Mouse (Mus musculus): ENCODE results near the gene Disp2. TPM values are rescaled to one million over a fixed set of nuclear protein-coding genes. Genes with fewer than 3 reads are reported as not detected.

Gene Disp2
- polyA plus RNA-seq, 1 experiment from 2014 or later, result 2.1 TPM

GRCm38 (mm10) chr2:118792259-118792613 is 12.7 kb downstream of the Disp2 start:
- Histone ChIP-seq H3K27ac (no peak overlapping the region), H3K9ac (no peak overlapping the region), H3K9me3 (replicated peaks) (no peaks in the 10 kb centered on the region), H3K27me3 (peaks cover 21% of the 10 kb centered on the region; the same call in 1 of the 2 replicates), H3K36me3 (no peaks in the 10 kb centered on the region), H3K4me1 (peaks cover 8% of the 10 kb centered on the region), H3K4me3 (replicated peaks) (no peak overlapping the region), H3K4me2 (no peak overlapping the region)
- ATAC-seq (replicated peaks; ENCODE audit: low FRiP score), result no peak
- 81% methylated on average over 4 of the region's 4 CpGs for WGBS

- no peak overlapping the region for H3K4me2 ChIP-seq
- H3K36me3 ChIP-seq, result no peaks in the 10 kb centered on the region
- no peak overlapping the region for H3K9ac ChIP-seq
- H3K4me3 ChIP-seq (replicated peaks), result no peak overlapping the region
- 83% methylated on average over 4 of the region's 4 CpGs for WGBS
- no peak for ATAC-seq (replicated peaks; ENCODE audit: low FRiP score)
- H3K27ac ChIP-seq, result no peak overlapping the region
- H3K9me3 ChIP-seq (replicated peaks), result no peaks in the 10 kb centered on the region
- peaks cover 8% of the 10 kb centered on the region for H3K4me1 ChIP-seq
- H3K27me3 ChIP-seq, result peaks cover 19% of the 10 kb centered on the region; the same call in 1 of the 2 replicates
Measured at GRCm38 (mm10) chr2:118793636-118794035, 14.1 kb downstream of the Disp2 start.

GRCm38 (mm10) chr2:118802542-118803118 is 23.1 kb downstream of the Disp2 start:
- H3K27me3 ChIP-seq, result peaks cover 11% of the 10 kb centered on the region; the same call in 1 of the 2 replicates
- H3K9me3 ChIP-seq (replicated peaks), result no peaks in the 10 kb centered on the region
- no peaks in the 10 kb centered on the region for H3K4me1 ChIP-seq
- no peak overlapping the region for H3K27ac ChIP-seq
- no peak overlapping the region for H3K9ac ChIP-seq
- no peak; the same call in 1 of the 2 replicates for ATAC-seq (replicated peaks; ENCODE audit: low FRiP score)
- H3K4me2 ChIP-seq, result no peak overlapping the region
- WGBS, result 71% methylated on average over 4 of the region's 4 CpGs
- no peak overlapping the region for H3K4me3 ChIP-seq (replicated peaks)
- no peaks in the 10 kb centered on the region for H3K36me3 ChIP-seq

- Histone ChIP-seq H3K27ac (no peak overlapping the region), H3K9me3 (replicated peaks) (no peaks in the 10 kb centered on the region), H3K4me3 (replicated peaks) (no peak overlapping the region), H3K27me3 (peaks cover 14% of the 10 kb centered on the region; the same call in 1 of the 2 replicates), H3K4me2 (no peak overlapping the region), H3K36me3 (no peaks in the 10 kb centered on the region), H3K9ac (no peak overlapping the region), H3K4me1 (no peaks in the 10 kb centered on the region)
- 75% methylated on average over 2 of the region's 2 CpGs for WGBS
- no peak for ATAC-seq (replicated peaks; ENCODE audit: low FRiP score)
Measured at GRCm38 (mm10) chr2:118804474-118804873, 25.0 kb downstream of the Disp2 start.

GRCm38 (mm10) chr2:118805137-118805536 is 25.6 kb downstream of the Disp2 start:
- WGBS, result 60% methylated on average over 3 of the region's 3 CpGs
- no peak for ATAC-seq (replicated peaks; ENCODE audit: low FRiP score)

GRCm38 (mm10) chr2:118805756-118806155 is 26.2 kb downstream of the Disp2 start:
- peaks cover 16% of the 10 kb centered on the region; the same call in 1 of the 2 replicates for H3K27me3 ChIP-seq
- ATAC-seq (replicated peaks; ENCODE audit: low FRiP score), result no peak
- no peak overlapping the region for H3K27ac ChIP-seq
- H3K9me3 ChIP-seq (replicated peaks), result no peaks in the 10 kb centered on the region
- no peak overlapping the region for H3K4me3 ChIP-seq (replicated peaks)
- H3K9ac ChIP-seq, result no peak overlapping the region
- H3K36me3 ChIP-seq, result no peaks in the 10 kb centered on the region
- no peaks in the 10 kb centered on the region for H3K4me1 ChIP-seq
- H3K4me2 ChIP-seq, result no peak overlapping the region
- 38% methylated on average over 3 of the region's 3 CpGs for WGBS

More at GRCm38 (mm10) chr2:118805137-118805536, 25.6 kb downstream of the Disp2 start:
- H3K4me3 ChIP-seq (replicated peaks), result no peak overlapping the region
- no peaks in the 10 kb centered on the region for H3K36me3 ChIP-seq
- H3K27me3 ChIP-seq, result peaks cover 14% of the 10 kb centered on the region; the same call in 1 of the 2 replicates
- no peak overlapping the region for H3K4me2 ChIP-seq
- H3K9me3 ChIP-seq (replicated peaks), result no peaks in the 10 kb centered on the region
- no peak overlapping the region for H3K9ac ChIP-seq
- no peaks in the 10 kb centered on the region for H3K4me1 ChIP-seq
- H3K27ac ChIP-seq, result no peak overlapping the region

- Histone ChIP-seq H3K36me3 (no peaks in the 10 kb centered on the region), H3K27ac (no peak overlapping the region), H3K4me1 (no peaks in the 10 kb centered on the region), H3K27me3 (peaks cover 24% of the 10 kb centered on the region; the same call in 1 of the 2 replicates), H3K4me2 (no peak overlapping the region), H3K9me3 (replicated peaks) (no peaks in the 10 kb centered on the region), H3K4me3 (replicated peaks) (no peak overlapping the region), H3K9ac (no peak overlapping the region)
- ATAC-seq (replicated peaks; ENCODE audit: low FRiP score), result no peak
- WGBS, result 63% methylated on average over 4 of the region's 4 CpGs
Measured at GRCm38 (mm10) chr2:118806860-118807259, 27.3 kb downstream of the Disp2 start.

GRCm38 (mm10) chr2:118810861-118811260 is 31.3 kb downstream of the Disp2 start:
- H3K27ac ChIP-seq, result no peak overlapping the region
- H3K4me3 ChIP-seq (replicated peaks), result no peak overlapping the region
- H3K27me3 ChIP-seq, result peaks cover 22% of the 10 kb centered on the region; the same call in 1 of the 2 replicates
- H3K9ac ChIP-seq, result no peak overlapping the region
- H3K4me2 ChIP-seq, result no peak overlapping the region
- peaks cover 17% of the 10 kb centered on the region for H3K4me1 ChIP-seq
- H3K36me3 ChIP-seq, result no peaks in the 10 kb centered on the region
- H3K9me3 ChIP-seq (replicated peaks), result no peaks in the 10 kb centered on the region
- ATAC-seq (replicated peaks; ENCODE audit: low FRiP score), result no peak
- WGBS, result 27% methylated on average over 2 of the region's 2 CpGs

- H3K9ac ChIP-seq, result no peak overlapping the region
- no peak overlapping the region for H3K27ac ChIP-seq
- peaks cover 12% of the 10 kb centered on the region; the same call in 1 of the 2 replicates for H3K27me3 ChIP-seq
- H3K4me3 ChIP-seq (replicated peaks), result no peak overlapping the region
- no peak overlapping the region for H3K4me2 ChIP-seq
- H3K9me3 ChIP-seq (replicated peaks), result no peaks in the 10 kb centered on the region
- peaks cover 12% of the 10 kb centered on the region for H3K36me3 ChIP-seq
- no peak for ATAC-seq (replicated peaks; ENCODE audit: low FRiP score)
- peaks cover 17% of the 10 kb centered on the region for H3K4me1 ChIP-seq
- WGBS, result 81% methylated on average over 1 of the region's 1 CpGs
Measured at GRCm38 (mm10) chr2:118812724-118813123, 33.2 kb downstream of the Disp2 start.

- H3K4me1 ChIP-seq, result peaks cover 17% of the 10 kb centered on the region
- 1% methylated on average over 49 of the region's 49 CpGs for WGBS
- peak within 1 kb of the TSS; percentile 66 for H3K27ac ChIP-seq
- H3K27me3 ChIP-seq, result peaks cover 10% of the 10 kb centered on the region; the same call in 1 of the 2 replicates
- H3K9me3 ChIP-seq (replicated peaks), result no peaks in the 10 kb centered on the region
- H3K4me3 ChIP-seq (replicated peaks), result peak within 1 kb of the TSS; percentile 74
- H3K9ac ChIP-seq, result peak within 1 kb of the TSS; percentile 72
- peaks cover 27% of the 10 kb centered on the region for H3K36me3 ChIP-seq
- peak; percentile 97 for ATAC-seq (replicated peaks; ENCODE audit: low FRiP score)
- peak within 1 kb of the TSS; percentile 82 for H3K4me2 ChIP-seq
Measured at GRCm38 (mm10) chr2:118813981-118814836, 34.7 kb downstream of the Disp2 start, which contains the start of gene Knstrn. TSS of gene Knstrn (plus strand) at chr2:118814003.

- no peak for ATAC-seq (replicated peaks; ENCODE audit: low FRiP score)
- H3K9ac ChIP-seq, result no peak overlapping the region
- H3K4me2 ChIP-seq, result no peak overlapping the region
- peaks cover 83% of the 10 kb centered on the region for H3K36me3 ChIP-seq
- H3K9me3 ChIP-seq (replicated peaks), result no peaks in the 10 kb centered on the region
- H3K4me3 ChIP-seq (replicated peaks), result no peak overlapping the region
- H3K4me1 ChIP-seq, result no peaks in the 10 kb centered on the region
- no peaks in the 10 kb centered on the region for H3K27me3 ChIP-seq
- 95% methylated on average over 5 of the region's 5 CpGs for WGBS
- H3K27ac ChIP-seq, result no peak overlapping the region
Measured at GRCm38 (mm10) chr2:118822800-118823199, 43.3 kb downstream of the Disp2 start.

GRCm38 (mm10) chr2:118824396-118824795 is 44.9 kb downstream of the Disp2 start:
- Histone ChIP-seq H3K9me3 (replicated peaks) (no peaks in the 10 kb centered on the region), H3K27ac (no peak overlapping the region), H3K4me1 (no peaks in the 10 kb centered on the region), H3K9ac (no peak overlapping the region), H3K4me2 (no peak overlapping the region), H3K36me3 (peaks cover 82% of the 10 kb centered on the region), H3K4me3 (replicated peaks) (no peak overlapping the region), H3K27me3 (no peaks in the 10 kb centered on the region)
- WGBS, result 95% methylated on average over 4 of the region's 4 CpGs
- no peak for ATAC-seq (replicated peaks; ENCODE audit: low FRiP score)
